Mouse (Mus musculus): Measurements from ENCODE around the gene Gm10665. TPM values are rescaled to one million over a fixed set of nuclear protein-coding genes. Genes with fewer than 3 reads are reported as not detected.
"Not testable (repeated sequence)": the region's sequence is repeated elsewhere in the genome, so short reads cannot be mapped to it uniquely, and the experiment has no call there.

Gene Gm10665
- total RNA-seq (2021): not detected
- long read RNA-seq, experiment 1: 0 reads
- long read RNA-seq, experiment 2: 0 reads

DNA sequence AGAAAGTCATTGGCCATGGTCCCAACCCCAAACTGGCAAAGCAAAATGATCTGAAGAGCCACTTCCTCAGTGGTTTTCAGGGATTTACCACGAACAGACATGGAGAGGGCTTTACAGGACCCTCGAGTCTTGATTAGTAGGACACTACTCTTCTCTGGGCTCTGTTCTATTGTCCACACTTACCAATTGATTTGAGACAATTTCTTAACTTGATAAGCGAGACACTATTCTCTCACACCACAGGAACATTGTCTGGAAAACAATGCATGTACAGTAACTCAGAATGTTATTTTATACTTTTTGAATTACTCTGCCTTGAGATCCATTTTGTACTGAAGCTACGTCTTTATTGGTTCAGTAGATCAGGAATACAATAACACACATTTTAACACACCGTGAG is at the start of gene Gm10665:
TSS of gene Gm10665 (minus strand) at position 101 of the 400 bp plus-strand sequence.
- not testable (repeated sequence) for DNase-seq (ENCODE audit: low spot score)

DNA sequence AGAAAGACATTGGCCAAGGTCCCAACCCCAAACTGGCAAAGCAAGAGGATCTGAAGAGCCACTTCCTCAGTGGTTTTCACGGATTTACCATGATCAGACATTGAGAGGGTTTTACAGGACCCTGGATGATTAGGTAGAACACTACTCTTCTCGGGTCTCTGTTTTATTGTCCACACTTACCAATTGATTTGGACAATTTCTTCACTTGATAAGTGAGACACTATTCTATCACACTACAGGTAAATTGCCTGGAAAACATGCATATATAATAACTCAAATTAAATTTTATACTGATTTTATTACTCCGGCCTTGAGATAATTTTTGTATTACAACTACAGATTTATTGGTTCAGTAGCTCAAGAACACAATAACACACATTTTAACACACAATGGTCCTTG is 35.7 kb upstream of the Gm10665 start, which contains the start of gene Vmn1r151:
TSS of gene Vmn1r151 (minus strand) at position 101 of the 400 bp plus-strand sequence.
- not testable (repeated sequence) for DNase-seq (ENCODE audit: low spot score)

GRCm38 (mm10) chr7:22438129-22438528 is 25.7 kb downstream of the Gm10665 start, which contains the start of gene Vmn1r149:
Gene Vmn1r149 (minus strand): TSS chr7:22438229.
- DNase-seq (ENCODE audit: low spot score): not testable (repeated sequence)

DNA sequence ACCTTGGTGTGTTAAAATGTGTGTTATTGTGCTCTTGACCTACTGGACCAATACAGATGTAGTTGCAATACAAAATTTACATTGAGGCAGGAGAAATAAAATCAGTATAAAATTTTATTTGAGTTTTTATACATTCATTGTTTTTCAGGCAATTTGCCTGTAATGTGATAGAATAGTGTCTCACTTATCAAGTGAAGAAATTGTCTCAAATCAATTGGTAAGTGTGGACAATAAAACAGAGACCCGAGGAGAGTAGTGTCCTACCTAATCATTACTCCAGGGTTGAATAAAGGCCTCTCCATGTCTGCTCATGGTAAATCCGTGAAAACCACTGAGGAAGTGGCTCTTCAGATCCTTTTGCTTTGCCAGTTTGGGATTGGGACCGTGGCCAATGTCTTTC is 50.6 kb downstream of the Gm10665 start, which contains the start of gene Vmn1r148:
TSS of gene Vmn1r148 (plus strand) at position 301 of the 400 bp plus-strand sequence.
- DNase-seq (ENCODE audit: low spot score): not testable (repeated sequence)

Other genes with a start within 250 kb of the Gm10665 start
- not detected for gene Gm8453, start 234.6 kb downstream of the Gm10665 start, total RNA-seq (2021)
- gene Gm4187, start 134.4 kb downstream of the Gm10665 start, total RNA-seq (2021): not detected
- gene Gm8660, start 93.0 kb downstream of the Gm10665 start, total RNA-seq (2021): not detected
- gene Vmn1r148, start 50.5 kb downstream of the Gm10665 start, total RNA-seq (2021): not detected
- not detected for gene Vmn1r149, start 25.8 kb downstream of the Gm10665 start, total RNA-seq (2021)
- not detected for gene Vmn1r151, start 35.6 kb upstream of the Gm10665 start, total RNA-seq (2021)
- not detected for gene Vmn1r152, start 58.9 kb upstream of the Gm10665 start, total RNA-seq (2021)
- gene Gm8677, start 70.8 kb upstream of the Gm10665 start, total RNA-seq (2021): not detected
- gene Gm4201, start 101.3 kb upstream of the Gm10665 start, total RNA-seq (2021): not detected
- gene Gm4565, start 124.1 kb upstream of the Gm10665 start, total RNA-seq (2021): not detected
- not detected for gene Vmn1r155, start 193.9 kb upstream of the Gm10665 start, total RNA-seq (2021)
- gene Gm8693, start 228.2 kb upstream of the Gm10665 start, total RNA-seq (2021): not detected

Data from gastrocnemius, adult 18-20 months (tissue).